Mouse (Mus musculus): ENCODE measurements around the gene Tspan5. TPM values are rescaled to one million over a fixed set of nuclear protein-coding genes. Genes with fewer than 3 reads are reported as not detected.

Tspan5 gene
- polyA plus RNA-seq, 1 experiment from 2014 or later: 13.9 TPM

GRCm38 (mm10) chr3:138886121-138886520 lies 144.1 kb downstream of the Tspan5 start:
- no peak overlapping the region for H3K4me3 ChIP-seq (ENCODE audit: low read depth, low read length)
- H3K36me3 ChIP-seq (ENCODE audit: control insufficient read depth, insufficient read depth, low read length): no peaks in the 10 kb centered on the region
- no peak for ATAC-seq (replicated peaks; ENCODE audit: insufficient number of reproducible peaks, low FRiP score, low TSS enrichment)
- 92% methylated on average over 5 of the region's 5 CpGs for WGBS (ENCODE audit: insufficient replicate concordance)
- no peaks in the 10 kb centered on the region; the same call in 1 of the 2 replicates for H3K4me1 ChIP-seq (ENCODE audit: control insufficient read depth, insufficient read depth, low read length)
- H3K27me3 ChIP-seq (ENCODE audit: control insufficient read depth, insufficient read depth, low read length): no peaks in the 10 kb centered on the region
- no peak overlapping the region for H3K9ac ChIP-seq (ENCODE audit: low read depth, low read length)
- no peak overlapping the region for H3K27ac ChIP-seq (ENCODE audit: low read depth, low read length)
- H3K9me3 ChIP-seq (replicated peaks; ENCODE audit: control insufficient read depth, low read length): no peaks in the 10 kb centered on the region
- no peak overlapping the region for H3K4me2 ChIP-seq

GRCm38 (mm10) chr3:138889214-138889613 lies 147.2 kb downstream of the Tspan5 start:
- WGBS (ENCODE audit: insufficient replicate concordance): 38% methylated on average over 4 of the region's 4 CpGs
- peaks cover 9% of the 10 kb centered on the region for H3K4me1 ChIP-seq (ENCODE audit: control insufficient read depth, insufficient read depth, low read length)
- no peaks in the 10 kb centered on the region for H3K27me3 ChIP-seq (ENCODE audit: control insufficient read depth, insufficient read depth, low read length)
- H3K27ac ChIP-seq (ENCODE audit: low read depth, low read length): no peak overlapping the region
- H3K4me2 ChIP-seq: no peak overlapping the region
- no peak for ATAC-seq (replicated peaks; ENCODE audit: insufficient number of reproducible peaks, low FRiP score, low TSS enrichment)
- H3K4me3 ChIP-seq (ENCODE audit: low read depth, low read length): no peak overlapping the region
- H3K9me3 ChIP-seq (replicated peaks; ENCODE audit: control insufficient read depth, low read length): no peaks in the 10 kb centered on the region
- H3K36me3 ChIP-seq (ENCODE audit: control insufficient read depth, insufficient read depth, low read length): no peaks in the 10 kb centered on the region
- H3K9ac ChIP-seq (ENCODE audit: low read depth, low read length): no peak overlapping the region

GRCm38 (mm10) chr3:138889769-138890295 lies 147.8 kb downstream of the Tspan5 start:
- Histone ChIP-seq H3K4me2 (no peak overlapping the region), H3K4me3 (ENCODE audit: low read depth, low read length) (no peak overlapping the region), H3K36me3 (ENCODE audit: control insufficient read depth, insufficient read depth, low read length) (no peaks in the 10 kb centered on the region), H3K9ac (ENCODE audit: low read depth, low read length) (no peak overlapping the region), H3K27ac (ENCODE audit: low read depth, low read length) (no peak overlapping the region), H3K9me3 (replicated peaks; ENCODE audit: control insufficient read depth, low read length) (no peaks in the 10 kb centered on the region), H3K4me1 (ENCODE audit: control insufficient read depth, insufficient read depth, low read length) (peaks cover 9% of the 10 kb centered on the region), H3K27me3 (ENCODE audit: control insufficient read depth, insufficient read depth, low read length) (no peaks in the 10 kb centered on the region)
- ATAC-seq (replicated peaks; ENCODE audit: insufficient number of reproducible peaks, low FRiP score, low TSS enrichment): no peak
- 66% methylated on average over 10 of the region's 10 CpGs for WGBS (ENCODE audit: insufficient replicate concordance)

GRCm38 (mm10) chr3:138893520-138893919 lies 151.5 kb downstream of the Tspan5 start:
- Histone ChIP-seq H3K27ac (ENCODE audit: low read depth, low read length) (0 out of 2 replicates have a peak overlapping the region, but pooled peaks have one; percentile 0), H3K9me3 (replicated peaks; ENCODE audit: control insufficient read depth, low read length) (no peaks in the 10 kb centered on the region), H3K9ac (ENCODE audit: low read depth, low read length) (no peak overlapping the region), H3K27me3 (ENCODE audit: control insufficient read depth, insufficient read depth, low read length) (no peaks in the 10 kb centered on the region), H3K36me3 (ENCODE audit: control insufficient read depth, insufficient read depth, low read length) (no peaks in the 10 kb centered on the region), H3K4me2 (no peak overlapping the region), H3K4me3 (ENCODE audit: low read depth, low read length) (no peak overlapping the region), H3K4me1 (ENCODE audit: control insufficient read depth, insufficient read depth, low read length) (peaks cover 9% of the 10 kb centered on the region)
- peak; percentile 57; the same call in 1 of the 2 replicates for ATAC-seq (replicated peaks; ENCODE audit: insufficient number of reproducible peaks, low FRiP score, low TSS enrichment)
- WGBS (ENCODE audit: insufficient replicate concordance): 19% methylated on average over 5 of the region's 5 CpGs

DNA sequence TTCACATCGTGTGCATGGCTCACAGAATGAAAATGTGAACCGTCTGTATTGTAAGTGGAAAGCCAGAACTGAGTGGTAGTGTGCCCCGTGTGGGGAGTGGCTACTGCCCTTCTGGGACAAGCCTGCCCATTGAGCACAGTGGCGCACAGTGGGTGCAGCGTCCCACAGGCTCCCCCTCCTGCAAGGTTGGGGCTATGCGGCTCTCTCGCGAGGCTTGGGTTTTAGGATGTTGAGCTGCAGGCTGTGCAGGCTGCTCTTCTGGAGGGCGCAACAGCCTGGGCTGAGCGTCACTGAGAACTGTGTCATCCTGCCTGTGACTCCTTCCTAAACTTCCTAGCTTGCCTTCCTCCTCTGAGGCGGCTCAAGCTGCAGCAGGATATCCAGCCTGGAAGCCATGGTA lies 155.5 kb downstream of the Tspan5 start:
- no peaks in the 10 kb centered on the region for H3K36me3 ChIP-seq (ENCODE audit: control insufficient read depth, insufficient read depth, low read length)
- ATAC-seq (replicated peaks; ENCODE audit: insufficient number of reproducible peaks, low FRiP score, low TSS enrichment): no peak
- H3K4me3 ChIP-seq (ENCODE audit: low read depth, low read length): no peak overlapping the region
- H3K4me2 ChIP-seq: no peak overlapping the region
- no peak overlapping the region for H3K27ac ChIP-seq (ENCODE audit: low read depth, low read length)
- no peaks in the 10 kb centered on the region for H3K27me3 ChIP-seq (ENCODE audit: control insufficient read depth, insufficient read depth, low read length)
- H3K9me3 ChIP-seq (replicated peaks; ENCODE audit: control insufficient read depth, low read length): no peaks in the 10 kb centered on the region
- peaks cover 13% of the 10 kb centered on the region for H3K4me1 ChIP-seq (ENCODE audit: control insufficient read depth, insufficient read depth, low read length)
- H3K9ac ChIP-seq (ENCODE audit: low read depth, low read length): no peak overlapping the region
- WGBS (ENCODE audit: insufficient replicate concordance): 76% methylated on average over 11 of the region's 11 CpGs

DNA sequence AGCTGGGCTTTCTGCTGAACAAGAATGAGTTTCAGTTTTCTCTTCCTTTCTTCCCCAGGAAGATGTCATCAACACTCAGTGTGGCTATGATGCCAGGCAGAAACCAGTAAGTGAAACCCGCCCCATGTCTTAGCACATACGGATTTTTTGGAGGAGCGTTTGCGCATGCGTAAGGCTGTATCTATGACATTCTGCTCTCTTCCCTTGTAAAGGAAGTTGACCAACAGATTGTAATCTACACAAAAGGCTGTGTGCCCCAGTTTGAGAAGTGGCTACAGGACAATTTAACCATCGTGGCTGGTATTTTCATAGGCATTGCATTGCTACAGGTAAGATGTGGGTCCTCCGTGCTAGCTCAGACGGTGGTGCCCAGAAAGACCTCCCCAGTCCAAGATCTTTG lies 156.1 kb downstream of the Tspan5 start:
- Histone ChIP-seq H3K36me3 (ENCODE audit: control insufficient read depth, insufficient read depth, low read length) (no peaks in the 10 kb centered on the region), H3K27ac (ENCODE audit: low read depth, low read length) (no peak overlapping the region), H3K27me3 (ENCODE audit: control insufficient read depth, insufficient read depth, low read length) (no peaks in the 10 kb centered on the region), H3K9me3 (replicated peaks; ENCODE audit: control insufficient read depth, low read length) (no peaks in the 10 kb centered on the region), H3K4me3 (ENCODE audit: low read depth, low read length) (no peak overlapping the region), H3K4me1 (ENCODE audit: control insufficient read depth, insufficient read depth, low read length) (peaks cover 13% of the 10 kb centered on the region), H3K9ac (ENCODE audit: low read depth, low read length) (no peak overlapping the region), H3K4me2 (no peak overlapping the region)
- ATAC-seq (replicated peaks; ENCODE audit: insufficient number of reproducible peaks, low FRiP score, low TSS enrichment): no peak
- 84% methylated on average over 8 of the region's 8 CpGs for WGBS (ENCODE audit: insufficient replicate concordance)

DNA sequence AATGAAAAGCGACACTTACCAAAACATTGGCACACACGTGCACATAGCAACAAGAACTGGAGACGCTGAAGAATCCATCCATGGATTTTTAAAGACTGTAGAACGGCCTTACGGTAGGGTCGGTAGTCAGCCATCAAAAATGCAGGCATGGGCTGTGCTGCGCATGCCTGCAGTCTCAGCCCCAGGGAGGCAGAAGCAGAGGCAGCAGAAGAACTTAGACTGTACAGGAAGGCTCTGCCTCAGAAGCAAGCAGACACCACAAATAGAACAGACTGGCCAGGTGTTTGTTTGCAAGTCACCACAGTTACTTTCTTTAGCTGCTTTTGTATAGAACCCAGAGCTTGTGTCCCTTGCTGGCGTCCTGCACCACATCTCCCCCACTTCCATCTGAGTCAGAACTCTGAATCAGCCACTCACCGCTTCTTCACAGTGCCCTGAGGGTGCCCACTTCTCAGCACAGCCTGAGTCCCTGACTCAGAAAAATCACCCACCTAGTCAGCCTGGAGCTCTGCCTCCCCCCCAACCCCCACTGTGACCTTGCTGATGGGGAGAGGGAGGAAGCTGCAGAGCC lies 158.7 kb downstream of the Tspan5 start:
- ATAC-seq (replicated peaks; ENCODE audit: insufficient number of reproducible peaks, low FRiP score, low TSS enrichment): no peak
- Histone ChIP-seq H3K36me3 (ENCODE audit: control insufficient read depth, insufficient read depth, low read length) (no peaks in the 10 kb centered on the region), H3K27me3 (ENCODE audit: control insufficient read depth, insufficient read depth, low read length) (no peaks in the 10 kb centered on the region), H3K4me3 (ENCODE audit: low read depth, low read length) (no peak overlapping the region), H3K4me1 (ENCODE audit: control insufficient read depth, insufficient read depth, low read length) (peaks cover 4% of the 10 kb centered on the region; the same call in 1 of the 2 replicates), H3K4me2 (no peak overlapping the region), H3K27ac (ENCODE audit: low read depth, low read length) (no peak overlapping the region), H3K9me3 (replicated peaks; ENCODE audit: control insufficient read depth, low read length) (no peaks in the 10 kb centered on the region), H3K9ac (ENCODE audit: low read depth, low read length) (no peak overlapping the region)
- 82% methylated on average over 9 of the region's 9 CpGs for WGBS (ENCODE audit: insufficient replicate concordance)

- H3K9me3 ChIP-seq (replicated peaks; ENCODE audit: control insufficient read depth, low read length): no peaks in the 10 kb centered on the region
- H3K27ac ChIP-seq (ENCODE audit: low read depth, low read length): 0 out of 2 replicates have a peak overlapping the region, but pooled peaks have one; percentile 47
- H3K27me3 ChIP-seq (ENCODE audit: control insufficient read depth, insufficient read depth, low read length): peaks cover 2% of the 10 kb centered on the region; the same call in 1 of the 2 replicates
- WGBS (ENCODE audit: insufficient replicate concordance): 64% methylated on average over 7 of the region's 7 CpGs
- no peak for ATAC-seq (replicated peaks; ENCODE audit: insufficient number of reproducible peaks, low FRiP score, low TSS enrichment)
- no peak overlapping the region for H3K9ac ChIP-seq (ENCODE audit: low read depth, low read length)
- peaks cover 4% of the 10 kb centered on the region; the same call in 1 of the 2 replicates for H3K4me1 ChIP-seq (ENCODE audit: control insufficient read depth, insufficient read depth, low read length)
- no peak overlapping the region for H3K4me3 ChIP-seq (ENCODE audit: low read depth, low read length)
- no peak overlapping the region for H3K4me2 ChIP-seq
- no peaks in the 10 kb centered on the region for H3K36me3 ChIP-seq (ENCODE audit: control insufficient read depth, insufficient read depth, low read length)
These were observed 163.7 kb downstream of the Tspan5 start for GRCm38 (mm10) chr3:138905678-138906077.

Measured in heart, embryonic 11.5 days (tissue).